Mouse (Mus musculus): ENCODE measurements around the gene Yju2.

The Yju2 gene

GRCm38 (mm10) chr17:55960791-55961190 is 1.9 kb downstream of the Yju2 start:
- DNase-seq (ENCODE audit: low spot score in 2 of 2) = no peak

DNA sequence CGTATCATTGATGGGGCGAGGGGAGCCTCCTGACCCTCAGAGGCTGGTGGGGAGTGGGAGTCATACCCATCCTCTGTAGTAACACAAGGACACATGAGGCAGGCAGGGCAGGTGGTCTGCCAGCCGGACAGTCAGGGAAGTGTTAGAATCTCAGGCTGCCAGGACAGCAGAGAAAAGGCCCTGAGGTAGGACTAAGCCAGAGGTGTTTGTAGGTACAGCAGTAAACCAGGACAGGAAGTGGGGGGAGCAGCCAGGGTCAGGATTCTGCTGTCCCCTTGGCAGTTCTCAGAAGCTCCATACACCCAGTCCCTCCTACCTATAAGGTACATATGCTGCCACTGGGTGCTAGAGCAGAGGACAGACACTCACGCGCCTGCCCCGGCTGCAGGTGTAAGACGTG is 2.7 kb downstream of the Yju2 start:
- no peak for DNase-seq (ENCODE audit: low spot score in 2 of 2)

GRCm38 (mm10) chr17:55963171-55963570 is 4.3 kb downstream of the Yju2 start:
- no peak for DNase-seq (ENCODE audit: low spot score in 2 of 2)

DNA sequence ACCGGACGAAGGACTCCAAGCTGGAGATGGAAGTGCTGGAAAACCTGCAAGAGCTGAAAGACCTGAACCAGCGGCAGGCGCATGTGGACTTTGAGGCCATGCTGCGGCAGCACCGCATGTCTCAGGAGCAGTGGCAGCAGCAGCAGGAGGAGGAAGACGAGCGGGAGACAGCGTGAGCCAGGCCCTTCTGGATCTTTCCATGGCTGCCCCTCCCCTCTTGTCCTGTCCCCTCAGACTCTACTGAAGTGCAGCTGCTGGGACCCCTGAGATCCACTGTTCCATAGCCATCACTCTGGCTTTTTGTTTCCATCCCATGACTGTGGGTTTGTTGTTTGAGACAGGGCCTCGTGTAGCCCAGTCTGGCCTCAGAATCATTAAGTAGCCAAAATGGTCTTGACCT is 5.6 kb downstream of the Yju2 start:
- no peak for DNase-seq (ENCODE audit: low spot score in 2 of 2)

- DNase-seq (ENCODE audit: low spot score in 2 of 2) = no peak
These were observed 6.1 kb downstream of the Yju2 start for GRCm38 (mm10) chr17:55964996-55965395.

DNA sequence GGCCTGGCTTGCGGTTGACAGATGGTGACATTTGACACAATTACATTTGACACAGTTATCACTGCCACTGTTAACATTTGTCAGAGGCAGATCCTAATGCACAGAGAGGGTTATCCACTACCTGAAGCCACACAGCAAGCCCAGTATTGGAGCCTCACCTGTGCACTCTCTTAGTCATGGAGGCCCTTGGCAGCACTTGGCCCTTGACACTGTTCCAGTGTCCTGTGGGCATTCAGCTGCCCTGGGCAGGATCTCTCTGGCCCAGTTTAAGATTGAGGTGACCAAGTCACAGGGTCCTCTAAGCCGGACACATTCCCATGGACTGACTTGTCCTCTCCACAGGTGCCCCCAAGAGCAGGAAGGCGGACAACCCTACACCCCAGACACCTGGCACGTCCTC is 8.3 kb downstream of the Yju2 start:
- no peak for DNase-seq (ENCODE audit: low spot score in 2 of 2)

- DNase-seq (ENCODE audit: low spot score in 2 of 2) = no peak
These were observed 9.3 kb downstream of the Yju2 start for GRCm38 (mm10) chr17:55968210-55968609.

DNA sequence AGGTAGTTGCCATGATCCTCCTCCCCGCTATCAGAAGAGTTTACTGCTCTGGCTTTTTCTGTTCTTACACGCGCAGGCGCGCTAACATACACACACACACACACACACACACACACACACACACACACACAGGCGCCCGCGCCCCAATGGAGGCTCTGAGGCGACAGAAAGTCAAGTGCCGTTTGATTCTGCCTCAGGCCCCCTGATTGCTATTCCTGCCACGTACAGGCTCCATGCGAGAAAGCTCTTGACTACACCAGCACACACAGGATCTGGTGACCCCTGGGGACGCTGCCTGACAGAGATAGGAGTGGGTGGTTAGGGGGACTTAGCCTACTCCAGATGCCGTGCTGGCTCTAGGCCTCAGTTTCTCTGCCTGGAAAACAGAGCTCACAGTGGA is 10.7 kb downstream of the Yju2 start:
- no peak for DNase-seq (ENCODE audit: low spot score in 2 of 2)

DNA sequence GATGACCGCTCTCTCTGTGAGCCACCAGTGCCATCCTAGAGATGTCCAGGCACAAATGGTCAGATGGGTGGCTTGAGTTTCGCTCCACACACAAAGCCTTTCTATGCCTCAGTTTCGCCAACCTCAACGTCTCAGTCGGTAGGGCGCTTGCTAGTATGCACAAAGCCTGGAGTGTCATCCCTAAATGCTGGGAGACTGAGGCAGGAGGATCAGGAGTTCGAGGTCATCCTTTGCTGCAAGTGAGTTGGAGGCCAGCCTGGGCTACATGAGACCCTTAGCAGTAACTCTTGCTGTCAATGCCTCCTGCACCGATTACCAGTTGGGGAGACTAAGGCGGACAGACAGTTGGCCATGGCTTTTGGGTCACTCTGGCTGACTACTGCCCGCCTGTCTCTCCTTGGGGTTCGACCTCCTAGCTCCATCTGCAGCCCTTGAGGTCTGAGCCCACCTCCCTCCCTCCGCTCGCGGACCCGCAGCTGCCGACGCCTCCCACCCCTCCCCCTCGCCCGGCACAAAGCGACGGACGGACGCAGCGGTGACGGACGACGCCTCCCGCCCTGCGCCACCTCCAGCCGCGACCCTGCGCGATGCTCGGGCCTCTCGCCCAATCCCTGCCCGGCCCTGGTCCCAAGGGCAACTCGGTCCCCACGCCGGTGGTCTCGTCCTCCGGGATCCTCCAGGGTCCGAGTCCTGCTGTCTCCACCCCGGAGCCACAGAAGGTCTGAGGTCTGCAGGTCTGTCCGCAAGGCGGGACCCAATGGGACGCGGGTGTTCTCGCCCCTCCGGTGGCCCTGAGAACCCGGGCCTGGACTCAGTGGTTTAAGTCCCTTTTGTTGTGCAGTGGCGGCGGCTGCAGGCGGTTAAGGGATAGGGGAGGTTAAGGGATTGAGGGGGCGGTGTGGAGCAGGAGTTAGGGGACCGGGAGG is 11.3 kb downstream of the Yju2 start, which contains the start of gene Shd:
Gene Shd (plus strand): TSS at position 502 of the 926 bp plus-strand sequence.
- no peak for DNase-seq (ENCODE audit: low spot score in 2 of 2)

DNA sequence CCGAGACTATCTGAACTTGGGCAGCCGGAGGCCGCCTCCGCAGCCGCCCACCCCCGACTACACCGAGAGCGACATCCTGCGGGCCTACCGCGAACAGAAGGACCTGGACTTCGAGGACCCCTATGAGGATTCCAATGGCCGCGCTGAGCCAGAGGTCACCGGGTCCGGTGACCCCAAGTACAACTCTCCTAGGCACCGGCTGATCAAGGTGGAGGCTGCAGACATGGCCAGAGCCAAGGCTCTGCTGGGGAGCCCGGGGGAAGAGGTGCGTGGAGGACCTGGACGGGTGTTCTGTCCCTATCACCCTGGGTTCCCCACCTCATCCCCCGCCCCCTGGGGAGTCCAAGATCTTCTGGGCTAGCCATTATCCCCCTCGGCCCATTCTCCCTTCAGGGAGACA is 12.6 kb downstream of the Yju2 start:
- no peak for DNase-seq (ENCODE audit: low spot score in 2 of 2)

DNA sequence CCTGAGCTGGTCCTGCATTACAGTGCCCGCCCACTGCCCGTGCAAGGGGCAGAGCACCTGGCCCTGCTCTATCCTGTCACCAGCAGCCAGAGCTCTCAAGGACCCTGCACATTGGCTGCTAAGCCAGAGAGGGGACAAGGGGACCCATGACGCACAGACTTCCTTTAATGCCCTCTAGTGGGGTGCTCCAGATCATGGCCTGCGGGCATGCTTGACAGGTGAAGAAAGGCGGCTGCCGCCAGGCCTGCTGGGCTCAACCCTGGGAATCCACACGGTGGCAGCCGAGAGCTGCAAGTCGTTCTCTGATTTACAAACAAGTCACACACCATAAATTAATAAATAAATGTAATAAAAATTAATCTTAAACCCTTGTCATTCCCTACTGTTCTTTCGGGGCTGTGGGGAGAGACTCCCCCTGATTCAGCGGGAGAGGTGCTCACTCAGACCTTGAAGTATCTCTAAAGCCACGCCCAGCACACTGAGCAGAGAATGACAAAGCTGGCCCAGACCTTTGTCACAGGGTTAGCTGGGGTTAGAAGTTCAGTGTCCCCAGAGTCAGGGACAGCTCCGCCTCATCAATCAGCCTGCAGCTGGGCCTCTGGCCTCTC is 17.5 kb downstream of the Yju2 start:
- peak in 1 of 2 experiments; percentile 73 for DNase-seq (ENCODE audit: low spot score in 2 of 2)

DNA sequence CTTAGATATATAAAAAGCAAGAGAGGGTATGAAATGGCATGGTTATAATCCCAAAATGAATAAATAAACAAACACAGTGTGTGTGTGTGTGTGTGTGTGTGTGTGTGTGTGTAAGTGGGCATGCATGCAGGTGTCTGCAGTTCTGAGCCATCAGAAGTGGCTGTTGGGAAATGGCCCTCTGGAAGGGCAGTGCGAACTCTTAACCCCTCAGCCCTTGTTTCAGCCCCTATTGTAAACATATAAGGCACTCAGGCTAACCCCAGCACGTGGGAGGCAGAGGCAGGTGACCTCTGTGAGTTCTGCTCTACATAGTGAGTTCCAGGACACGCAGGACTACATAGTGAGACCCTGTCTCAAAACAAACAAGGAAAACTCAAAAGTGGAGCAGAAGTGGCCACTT is 18.4 kb downstream of the Yju2 start:
- DNase-seq (ENCODE audit: low spot score in 2 of 2) = no peak

- DNase-seq (ENCODE audit: low spot score in 2 of 2) = peak; percentile 46 to 85
These were observed 27.4 kb downstream of the Yju2 start, which contains the start of gene Fsd1 for GRCm38 (mm10) chr17:55986030-55986961. Gene Fsd1, plus strand, starts transcription at chr17:55986509.

DNA sequence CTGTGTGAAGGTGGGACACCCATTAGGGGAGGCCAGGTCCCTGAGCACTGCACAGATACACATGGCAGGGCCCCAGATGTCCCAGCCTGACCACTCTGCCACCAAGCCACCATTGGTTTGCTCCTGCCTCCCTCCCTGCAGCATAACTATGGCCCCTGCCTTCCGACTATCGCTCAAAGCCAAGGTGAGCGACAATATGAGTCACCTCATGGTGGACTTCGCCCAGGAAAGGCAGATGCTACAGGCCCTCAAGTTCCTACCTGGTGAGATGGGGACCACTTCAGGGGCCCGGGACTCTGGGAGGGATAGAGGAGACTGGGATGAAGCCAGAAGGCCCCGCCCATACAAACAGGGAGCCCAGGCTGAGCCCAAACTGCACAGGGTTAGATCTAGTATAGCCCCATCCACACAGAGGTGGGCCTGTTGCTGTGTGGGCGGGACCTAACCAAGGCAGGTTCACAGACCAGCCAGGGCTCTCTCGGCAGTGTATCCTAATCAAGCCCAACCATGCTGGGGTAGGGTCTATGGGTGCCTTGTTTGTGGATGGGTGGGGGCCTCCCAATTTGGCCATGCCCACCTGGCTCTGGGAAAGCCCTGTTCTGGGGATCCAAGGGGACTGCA is 31.5 kb downstream of the Yju2 start:
- DNase-seq (ENCODE audit: low spot score in 2 of 2) = no peak

- no peak for DNase-seq (ENCODE audit: low spot score in 2 of 2)
These were observed 37.1 kb downstream of the Yju2 start for GRCm38 (mm10) chr17:55996007-55996406.

DNA sequence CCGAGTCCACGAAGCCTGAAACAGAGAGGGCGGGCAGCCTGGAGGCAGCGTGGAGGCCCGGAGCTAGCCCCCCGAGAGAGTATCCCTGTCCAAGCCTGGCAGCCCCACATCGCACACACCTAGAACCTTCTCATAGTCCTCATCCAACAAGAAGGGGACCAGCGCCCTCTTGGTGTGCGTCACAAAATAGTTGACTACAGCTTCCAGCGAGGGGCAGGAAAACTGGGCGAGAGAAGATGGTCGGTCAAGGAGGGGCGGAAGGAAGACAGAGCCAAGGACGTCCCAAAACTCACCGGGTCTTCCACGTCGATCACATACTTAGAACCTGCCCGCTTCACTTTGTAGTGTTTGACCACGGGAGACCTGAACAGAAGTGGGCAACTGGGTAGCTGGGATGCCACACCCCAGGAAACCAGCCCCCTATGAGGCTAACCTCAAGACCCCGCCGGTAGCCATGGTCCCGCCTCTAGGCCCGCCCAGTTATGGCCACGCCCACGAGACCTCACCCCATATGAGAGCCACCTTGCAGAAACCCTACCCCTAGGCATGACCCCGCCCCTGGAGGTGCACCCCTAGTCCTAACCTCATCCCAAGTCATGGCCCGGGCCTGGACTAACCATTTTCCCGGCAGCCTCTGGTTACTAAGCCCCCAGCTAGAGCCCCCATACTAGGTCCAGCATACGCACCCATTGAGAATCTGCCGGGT is 41.0 kb downstream of the Yju2 start:
- no peak for DNase-seq (ENCODE audit: low spot score in 2 of 2)

DNA sequence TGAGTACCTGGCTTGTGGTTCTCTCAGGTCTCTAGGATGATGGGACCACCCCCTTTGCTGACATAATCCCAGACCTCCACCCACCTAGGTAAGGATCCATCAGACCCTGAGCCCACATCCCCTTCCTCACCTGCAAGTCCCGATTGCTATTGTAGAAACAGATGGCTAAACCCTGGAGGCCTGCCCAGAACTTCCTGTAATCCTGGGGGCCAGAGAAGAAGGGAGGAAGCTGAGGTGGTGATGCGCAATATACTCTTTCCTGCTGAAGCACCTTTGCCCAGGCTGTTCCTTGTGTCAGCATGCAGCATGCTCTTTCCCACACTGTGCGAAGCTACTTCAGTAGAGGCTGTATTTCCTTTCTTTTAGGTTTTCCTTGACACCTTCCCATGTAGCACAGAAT is 44.1 kb downstream of the Yju2 start:
- DNase-seq (ENCODE audit: low spot score in 2 of 2) = no peak

GRCm38 (mm10) chr17:56005415-56006061 is 46.6 kb downstream of the Yju2 start, which contains the start of the genes Stap2 and Mpnd:
Gene Stap2, minus strand, starts transcription at chr17:56005584.
Gene Mpnd, plus strand, starts transcription at chr17:56005711.
- DNase-seq (ENCODE audit: low spot score in 2 of 2) = no peak

- DNase-seq (ENCODE audit: low spot score in 2 of 2) = no peak
These were observed 48.1 kb downstream of the Yju2 start for GRCm38 (mm10) chr17:56006956-56007355.
